In genomic region chr16:45613247-45613646, GRCm38 (mm10) we compare ENCODE assay signal across 30 mouse cellular contexts. TPM values are rescaled to one million over a fixed set of nuclear protein-coding genes. Genes with fewer than 3 reads are reported as not detected.
DNase-seq lines count a peak whose midpoint lies in the region; ATAC-seq and TF ChIP-seq lines count a peak whose summit lies in the region.
"Had no signal": no experiment of that assay in that cellular context is flagged by ENCODE, and none has a peak within 500 bp of the region (broad histone marks: within the 10 kb centered on the region; RNA-seq: fewer than 3 reads in every experiment).

No protein-coding gene starts in this region.

- WGBS in forebrain, postnatal 0 days: 34% methylated on average over 2 of the region's 2 CpGs
- WGBS in forebrain, embryonic 13.5 days: 39% methylated on average over 2 of the region's 2 CpGs

- no peaks in the 10 kb centered on the region for H3K27me3 ChIP-seq in forebrain, postnatal 0 days (ENCODE audit: insufficient read depth, low read length)
- H3K27me3 ChIP-seq in forebrain, embryonic 13.5 days: no peaks in the 10 kb centered on the region
- H3K27me3 ChIP-seq in megakaryocyte, embryonic 14.5 days (replicated peaks): no peaks in the 10 kb centered on the region
- H3K27me3 ChIP-seq: embryonic facial prominence, embryonic 12.5 days; forebrain, embryonic 12.5 days; heart, embryonic 12.5 days; heart, embryonic 15.5 days; hindbrain, embryonic 13.5 days; intestine, embryonic 15.5 days had no signal

- H3K9ac ChIP-seq in forebrain, postnatal 0 days: no peak overlapping the region
- H3K9ac ChIP-seq in forebrain, embryonic 13.5 days: no peak overlapping the region
- H3K9ac ChIP-seq: embryonic facial prominence, embryonic 12.5 days; forebrain, embryonic 12.5 days; heart, embryonic 12.5 days; heart, embryonic 15.5 days; hindbrain, embryonic 13.5 days; intestine, embryonic 15.5 days had no signal

- ATAC-seq in forebrain, postnatal 0 days: peak; percentile 63; the same call in 1 of the 2 replicates
- no peak for ATAC-seq in forebrain, embryonic 13.5 days
- no peak for ATAC-seq in megakaryocyte, adult 5-6 weeks (ENCODE audit: poor library complexity, severe bottlenecking)
- ATAC-seq: forebrain, embryonic 16.5 days; hindbrain, embryonic 16.5 days; intestine, embryonic 15.5 days had no signal

- H3K4me1 ChIP-seq in forebrain, postnatal 0 days (ENCODE audit: insufficient read depth): no peaks in the 10 kb centered on the region
- no peaks in the 10 kb centered on the region for H3K4me1 ChIP-seq in forebrain, embryonic 13.5 days
- peaks cover 88% of the 10 kb centered on the region for H3K4me1 ChIP-seq in megakaryocyte, embryonic 14.5 days
- H3K4me1 ChIP-seq: embryonic facial prominence, embryonic 12.5 days; forebrain, embryonic 12.5 days; heart, embryonic 12.5 days; heart, embryonic 15.5 days; hindbrain, embryonic 10.5 days; hindbrain, embryonic 13.5 days had no signal

- TF ChIP-seq CTCF in forebrain, postnatal 0 days (IDR thresholded peaks at IDR 0.05; ENCODE audit: low read depth): no peak

- H3K36me3 ChIP-seq in forebrain, postnatal 0 days (ENCODE audit: insufficient read depth): no peaks in the 10 kb centered on the region
- no peaks in the 10 kb centered on the region for H3K36me3 ChIP-seq in forebrain, embryonic 13.5 days (ENCODE audit: poor library complexity, severe bottlenecking)
- H3K36me3 ChIP-seq in megakaryocyte, embryonic 14.5 days (replicated peaks; ENCODE audit: low read length): peaks cover 9% of the 10 kb centered on the region
- H3K36me3 ChIP-seq: embryonic facial prominence, embryonic 12.5 days; forebrain, embryonic 12.5 days; heart, embryonic 12.5 days; heart, embryonic 15.5 days; hindbrain, embryonic 10.5 days; hindbrain, embryonic 13.5 days; intestine, embryonic 15.5 days had no signal

- no peak overlapping the region for H3K4me2 ChIP-seq in forebrain, postnatal 0 days (ENCODE audit: low read depth)
- H3K4me2 ChIP-seq in forebrain, embryonic 13.5 days: no peak overlapping the region
- H3K4me2 ChIP-seq: embryonic facial prominence, embryonic 12.5 days; forebrain, embryonic 12.5 days; heart, embryonic 12.5 days; heart, embryonic 15.5 days; hindbrain, embryonic 13.5 days; intestine, embryonic 15.5 days had no signal

- H3K4me3 ChIP-seq in forebrain, postnatal 0 days (ENCODE audit: low read depth, low read length): no peak overlapping the region
- H3K4me3 ChIP-seq in forebrain, embryonic 13.5 days: no peak overlapping the region
- peak overlapping the region; percentile 1 for H3K4me3 ChIP-seq in megakaryocyte, embryonic 14.5 days (replicated peaks)
- H3K4me3 ChIP-seq: embryonic facial prominence, embryonic 12.5 days; erythroblast, embryonic 14.5 days; forebrain, embryonic 12.5 days; gastrocnemius, adult 2 months; heart, embryonic 12.5 days; heart, embryonic 15.5 days; hindbrain, embryonic 10.5 days; hindbrain, embryonic 13.5 days; intestine, embryonic 15.5 days had no signal

- no peak overlapping the region for H3K27ac ChIP-seq in forebrain, postnatal 0 days (ENCODE audit: low read depth, low read length)
- no peak overlapping the region for H3K27ac ChIP-seq in forebrain, embryonic 13.5 days
- H3K27ac ChIP-seq: embryonic facial prominence, embryonic 12.5 days; forebrain, embryonic 12.5 days; gastrocnemius, adult 2 months; heart, embryonic 15.5 days; hindbrain, embryonic 10.5 days; hindbrain, embryonic 13.5 days; intestine, embryonic 15.5 days had no signal

- H3K9me3 ChIP-seq in forebrain, postnatal 0 days (ENCODE audit: low read length): no peaks in the 10 kb centered on the region
- H3K9me3 ChIP-seq in forebrain, embryonic 13.5 days (replicated peaks): no peaks in the 10 kb centered on the region
- H3K9me3 ChIP-seq in megakaryocyte, embryonic 14.5 days: no peaks in the 10 kb centered on the region
- H3K9me3 ChIP-seq: embryonic facial prominence, embryonic 12.5 days; forebrain, embryonic 12.5 days; heart, embryonic 12.5 days; heart, embryonic 15.5 days; hindbrain, embryonic 10.5 days; hindbrain, embryonic 13.5 days; intestine, embryonic 15.5 days had no signal

- peak; percentile 16 for DNase-seq in forebrain, postnatal 0 days
- peak; percentile 2 for DNase-seq in ZHBTc4 (ENCODE audit: low read depth, low spot score)
- peak; percentile 14 for DNase-seq in brain, embryonic 18.5 days (ENCODE audit: low read depth, low spot score)
- no peak for DNase-seq in right cerebral cortex, postnatal 36 days (ENCODE audit: low spot score in 2 of 2)
- DNase-seq: adrenal gland, postnatal 10 days; adrenal gland, postnatal 36 days; B cell, adult 2 months; cerebellum, adult 18-20 months; cerebellum, adult 9-10 months; cerebellum, postnatal 14 days; gastrocnemius, adult 2 months; gastrocnemius, postnatal 14 days; heart, adult 18-20 months; heart, postnatal 10 days; heart, postnatal 36 days had no signal

RNA-seq across cellular contexts. Expression of gene Gcsam, which starts 3.1 kb away (rescaled TPM):
- total RNA-seq in forebrain, postnatal 0 days (2014; rRNA removed): not detected in 2 replicates
- polyA plus RNA-seq in forebrain, postnatal 0 days (2015; fragmentation: Nextera tagmentation; extraction: Ambion mirVana): not detected in 2 replicates
- polyA plus RNA-seq in forebrain, embryonic 13.5 days (2015; fragmentation: Nextera tagmentation; extraction: Ambion mirVana): not detected in 2 replicates
- polyA plus RNA-seq in megakaryocyte, embryonic 14.5 days (2012; ENCODE audit: insufficient read depth, low replicate concordance): 1.9 TPM in 1 of 2 replicates, not detected in the other
- not detected in 2 replicates for total RNA-seq in megakaryocyte, adult 5-6 weeks (2015)
- total RNA-seq in megakaryocyte, adult 5-6 weeks (2017): not detected in 2 replicates
- total RNA-seq: gastrocnemius, adult 2 months; MEL had no signal
- polyA plus RNA-seq: erythroblast, embryonic 14.5 days; forebrain, embryonic 12.5 days; forebrain, embryonic 16.5 days; frontal cortex, adult 2 months; hindbrain, embryonic 13.5 days; hindbrain, embryonic 16.5 days had no signal

RNA-seq across cellular contexts. Expression of gene BC016579, which starts 40.6 kb away (rescaled TPM):
- 0.23 TPM in 1 of 2 replicates, not detected in the other for total RNA-seq in forebrain, postnatal 0 days (2014; rRNA removed)
- not detected in 2 replicates for polyA plus RNA-seq in forebrain, postnatal 0 days (2015; fragmentation: Nextera tagmentation; extraction: Ambion mirVana)
- not detected in 2 replicates for polyA plus RNA-seq in forebrain, embryonic 13.5 days (2015; fragmentation: Nextera tagmentation; extraction: Ambion mirVana)
- polyA plus RNA-seq in megakaryocyte, embryonic 14.5 days (2012; ENCODE audit: insufficient read depth, low replicate concordance): 0.83 and 2.1 TPM in 2 replicates
- total RNA-seq in megakaryocyte, adult 5-6 weeks (2015): 0.71 and 0.98 TPM in 2 replicates
- total RNA-seq in megakaryocyte, adult 5-6 weeks (2017): 0.07 TPM in 1 of 2 replicates, not detected in the other
- total RNA-seq: gastrocnemius, adult 2 months; gastrocnemius, postnatal 14 days; heart, adult 18-20 months; heart, postnatal 10 days; heart, postnatal 36 days; MEL had no signal
- polyA plus RNA-seq: embryonic facial prominence, embryonic 12.5 days; erythroblast, embryonic 14.5 days; forebrain, embryonic 16.5 days; heart, embryonic 15.5 days; hindbrain, embryonic 10.5 days; hindbrain, embryonic 13.5 days; hindbrain, embryonic 16.5 days had no signal

Comparison
In these comparisons a context has a peak if more than half of its experiments do, and no peak if none do; other contexts are left out.
1. DNase-seq: peak in forebrain, postnatal 0 days (single experiment), ZHBTc4 (single experiment) and brain, embryonic 18.5 days (single experiment); none in right cerebral cortex, postnatal 36 days (0 of 2).